Mouse (Mus musculus): ENCODE measurements around the gene Gjd2. TPM values are rescaled to one million over a fixed set of nuclear protein-coding genes. Genes with fewer than 3 reads are reported as not detected.
A peak's percentile ranks its signal among the peaks of the same experiment; 100 is the strongest.

Gjd2 gene
- polyA plus RNA-seq, 1 experiment from 2014 or later: not detected

DNA sequence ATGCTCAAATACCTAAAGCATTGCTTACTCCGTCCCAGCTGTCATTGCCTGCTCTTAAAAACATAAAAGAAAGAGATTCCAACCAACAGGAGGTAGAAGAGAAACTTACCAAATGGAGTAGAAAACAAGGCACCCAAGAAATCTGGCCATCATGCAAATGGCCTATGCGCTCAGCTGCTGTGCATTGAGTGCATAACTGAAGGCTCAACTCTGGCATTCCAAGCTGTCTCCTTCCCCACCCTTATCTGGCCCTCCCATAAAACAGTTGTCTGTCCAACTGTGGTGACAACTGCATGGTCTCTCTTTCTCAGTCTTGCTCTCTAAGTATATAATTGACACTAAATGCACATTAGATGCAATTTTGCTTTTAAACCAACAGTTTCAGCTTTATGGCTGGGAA lies 28.5 kb downstream of the Gjd2 start:
- Histone ChIP-seq H3K4me2 (replicated peaks; ENCODE audit: low read depth, low read length) (no peak overlapping the region), H3K9me3 (ENCODE audit: control insufficient read depth, low read length) (no peaks in the 10 kb centered on the region), H3K27me3 (ENCODE audit: control insufficient read depth, insufficient read depth, low read length) (no peaks in the 10 kb centered on the region), H3K4me1 (ENCODE audit: control insufficient read depth, insufficient read depth, low read length) (no peaks in the 10 kb centered on the region), H3K27ac (ENCODE audit: low read depth, low read length) (no peak overlapping the region), H3K4me3 (ENCODE audit: low read length) (no peak overlapping the region), H3K36me3 (ENCODE audit: control insufficient read depth, insufficient read depth, low read length) (no peaks in the 10 kb centered on the region), H3K9ac (ENCODE audit: low read depth, low read length) (no peak overlapping the region)
- 82% methylated on average over 2 of the region's 2 CpGs for WGBS
- no peak for ATAC-seq (ENCODE audit: low FRiP score, low TSS enrichment)

DNA sequence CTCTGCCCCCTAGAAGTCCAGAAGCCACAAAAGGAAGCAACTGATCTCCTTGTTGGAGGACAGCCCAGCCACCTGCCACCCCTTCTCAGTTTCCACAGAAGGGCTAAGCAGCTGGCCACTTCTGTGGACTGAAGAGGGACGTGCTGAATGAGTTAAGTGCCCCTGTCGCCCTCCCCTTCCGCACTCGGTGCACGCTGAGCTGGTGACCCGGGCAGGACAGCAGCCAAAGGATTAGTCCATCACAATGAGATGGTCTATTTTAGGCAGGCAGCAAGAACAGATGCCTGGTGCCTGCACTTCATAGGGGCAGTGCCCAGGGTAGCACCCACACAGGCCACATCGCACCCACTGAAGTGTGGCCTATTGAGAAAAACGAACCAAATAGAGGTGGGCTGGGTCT lies 32.8 kb downstream of the Gjd2 start:
- Histone ChIP-seq H3K27ac (ENCODE audit: low read depth, low read length) (no peak overlapping the region), H3K36me3 (ENCODE audit: control insufficient read depth, insufficient read depth, low read length) (no peaks in the 10 kb centered on the region)

DNA sequence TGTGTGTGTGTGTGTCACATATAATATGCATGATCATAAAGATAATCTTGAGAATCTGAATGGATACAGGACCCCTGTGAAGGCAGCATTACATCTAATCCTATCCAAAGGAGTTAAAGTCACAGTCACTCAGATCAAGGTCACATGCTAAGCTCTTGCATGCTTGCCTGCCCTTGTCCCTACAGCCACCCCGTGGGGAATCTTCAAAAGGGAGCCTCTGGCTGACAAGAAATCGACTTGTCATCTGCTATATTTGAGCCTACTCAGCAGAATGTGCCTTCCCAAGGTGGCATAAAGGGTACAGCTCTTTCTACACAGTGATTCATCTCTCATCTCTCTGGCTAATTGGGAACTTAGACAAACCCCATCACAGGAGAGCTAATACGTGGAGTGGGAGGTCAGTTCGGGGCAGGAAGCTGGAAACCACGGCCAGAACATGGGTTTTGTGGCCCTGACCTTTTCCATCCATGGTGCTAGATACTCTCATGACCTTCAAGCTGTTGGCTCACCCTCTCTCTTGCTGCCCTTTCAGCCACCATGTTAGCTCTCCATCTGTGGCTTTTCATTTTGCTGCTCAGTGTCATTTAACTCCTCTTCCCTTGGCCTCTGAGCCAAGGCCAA lies 35.2 kb downstream of the Gjd2 start:
- H3K4me2 ChIP-seq (replicated peaks; ENCODE audit: low read depth, low read length): no peak overlapping the region
- H3K4me3 ChIP-seq (ENCODE audit: low read length): no peak overlapping the region
- H3K36me3 ChIP-seq (ENCODE audit: control insufficient read depth, insufficient read depth, low read length): no peaks in the 10 kb centered on the region
- no peak overlapping the region for H3K9ac ChIP-seq (ENCODE audit: low read depth, low read length)
- 66% methylated on average over 5 of the region's 5 CpGs for WGBS
- H3K27ac ChIP-seq (ENCODE audit: low read depth, low read length): no peak overlapping the region
- no peaks in the 10 kb centered on the region for H3K27me3 ChIP-seq (ENCODE audit: control insufficient read depth, insufficient read depth, low read length)
- no peak for ATAC-seq (ENCODE audit: low FRiP score, low TSS enrichment)
- no peaks in the 10 kb centered on the region for H3K9me3 ChIP-seq (ENCODE audit: control insufficient read depth, low read length)
- H3K4me1 ChIP-seq (ENCODE audit: control insufficient read depth, insufficient read depth, low read length): no peaks in the 10 kb centered on the region

More for the DNA sequence above, 32.8 kb downstream of the Gjd2 start:
- Histone ChIP-seq H3K4me2 (replicated peaks; ENCODE audit: low read depth, low read length) (no peak overlapping the region), H3K27me3 (ENCODE audit: control insufficient read depth, insufficient read depth, low read length) (no peaks in the 10 kb centered on the region), H3K9ac (ENCODE audit: low read depth, low read length) (no peak overlapping the region), H3K4me1 (ENCODE audit: control insufficient read depth, insufficient read depth, low read length) (no peaks in the 10 kb centered on the region), H3K9me3 (ENCODE audit: control insufficient read depth, low read length) (no peaks in the 10 kb centered on the region), H3K4me3 (ENCODE audit: low read length) (no peak overlapping the region)
- peak; percentile 94 for ATAC-seq (ENCODE audit: low FRiP score, low TSS enrichment)
- WGBS: 40% methylated on average over 8 of the region's 8 CpGs

DNA sequence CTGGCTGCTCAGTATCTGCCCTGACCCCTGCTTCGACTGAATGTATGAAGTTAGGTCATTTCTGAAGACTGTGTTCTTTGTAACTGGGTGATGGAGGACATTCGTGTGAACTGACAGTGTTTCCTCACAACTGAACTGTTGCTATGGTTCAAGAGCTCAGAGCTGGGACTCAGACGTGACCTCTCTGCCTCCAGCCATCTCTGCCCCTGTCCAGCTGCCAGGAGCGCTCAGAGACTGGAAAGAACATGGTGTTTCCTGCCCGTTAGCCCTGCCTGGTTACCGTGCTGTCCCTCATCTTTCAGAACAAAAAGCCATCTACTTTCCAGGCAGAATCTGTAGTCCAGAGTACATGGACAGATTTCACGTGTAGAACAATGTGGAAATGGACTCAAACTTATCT lies 39.5 kb downstream of the Gjd2 start:
- Histone ChIP-seq H3K36me3 (ENCODE audit: control insufficient read depth, insufficient read depth, low read length) (no peaks in the 10 kb centered on the region), H3K9me3 (ENCODE audit: control insufficient read depth, low read length) (no peaks in the 10 kb centered on the region), H3K27me3 (ENCODE audit: control insufficient read depth, insufficient read depth, low read length) (no peaks in the 10 kb centered on the region), H3K9ac (ENCODE audit: low read depth, low read length) (no peak overlapping the region), H3K4me1 (ENCODE audit: control insufficient read depth, insufficient read depth, low read length) (no peaks in the 10 kb centered on the region), H3K27ac (ENCODE audit: low read depth, low read length) (no peak overlapping the region), H3K4me2 (replicated peaks; ENCODE audit: low read depth, low read length) (no peak overlapping the region), H3K4me3 (ENCODE audit: low read length) (no peak overlapping the region)
- 62% methylated on average over 7 of the region's 7 CpGs for WGBS
- ATAC-seq (ENCODE audit: low FRiP score, low TSS enrichment): no peak

DNA sequence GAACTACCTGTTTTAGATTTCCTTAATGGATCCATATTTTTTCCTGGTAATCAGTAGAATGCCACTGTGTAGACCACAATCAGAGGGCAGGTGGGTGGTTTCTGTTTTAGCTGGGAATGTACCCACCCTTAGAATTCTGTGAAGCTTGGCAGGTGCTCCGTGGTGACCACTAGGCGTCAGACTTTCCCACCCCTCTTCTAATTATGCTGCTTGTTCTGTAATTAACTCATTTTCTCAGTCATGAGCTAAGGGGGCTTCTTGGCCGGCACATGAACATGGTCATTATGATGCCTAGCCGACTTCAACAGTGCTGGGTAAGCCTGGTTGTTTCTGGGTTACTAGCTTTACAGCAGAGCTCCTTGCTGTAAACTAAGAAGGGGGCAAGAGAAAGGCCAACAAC lies 47.0 kb downstream of the Gjd2 start:
- ATAC-seq (ENCODE audit: low FRiP score, low TSS enrichment): no peak
- Histone ChIP-seq H3K36me3 (ENCODE audit: control insufficient read depth, insufficient read depth, low read length) (no peaks in the 10 kb centered on the region), H3K4me1 (ENCODE audit: control insufficient read depth, insufficient read depth, low read length) (no peaks in the 10 kb centered on the region), H3K27me3 (ENCODE audit: control insufficient read depth, insufficient read depth, low read length) (0 out of 2 replicates have a peak, but pooled peaks cover 3% of the 10 kb centered on the region), H3K9me3 (ENCODE audit: control insufficient read depth, low read length) (no peaks in the 10 kb centered on the region), H3K4me2 (replicated peaks; ENCODE audit: low read depth, low read length) (no peak overlapping the region), H3K4me3 (ENCODE audit: low read length) (no peak overlapping the region), H3K9ac (ENCODE audit: low read depth, low read length) (no peak overlapping the region), H3K27ac (ENCODE audit: low read depth, low read length) (no peak overlapping the region)
- WGBS: 26% methylated on average over 4 of the region's 4 CpGs

Other genes starting within 250 kb of the Gjd2 start
- gene Scg5, start 184.5 kb downstream of the Gjd2 start, polyA plus RNA-seq (2014; fragmentation: Nextera tagmentation; extraction: Ambion mirVana): 5.2 and 6.8 TPM in 2 replicates
- 6.4 and 7.1 TPM in 2 replicates for gene Arhgap11a, start 165.0 kb downstream of the Gjd2 start, polyA plus RNA-seq (2014; fragmentation: Nextera tagmentation; extraction: Ambion mirVana)
- 12.3 and 12.6 TPM in 2 replicates for gene Actc1, start 39.9 kb upstream of the Gjd2 start, polyA plus RNA-seq (2014; fragmentation: Nextera tagmentation; extraction: Ambion mirVana)
- 55.6 and 59.5 TPM in 2 replicates for gene Aqr, start 173.4 kb upstream of the Gjd2 start, polyA plus RNA-seq (2014; fragmentation: Nextera tagmentation; extraction: Ambion mirVana)
- 8.4 and 10.8 TPM in 2 replicates for gene Zfp770, start 187.8 kb upstream of the Gjd2 start, polyA plus RNA-seq (2014; fragmentation: Nextera tagmentation; extraction: Ambion mirVana)

Measured in kidney, embryonic 14.5 days (tissue).